Mouse (Mus musculus): ENCODE measurements at regions not wholly inside any gene's neighbourhood (a gene's known extent, or its start where the extent isn't known, plus 50 kb on each side); places are given as distances from the start of the nearest gene placed in this dataset.
"Not testable (repeated sequence)": the region's sequence is repeated elsewhere in the genome, so short reads cannot be mapped to it uniquely, and the experiment has no call there.

DNA sequence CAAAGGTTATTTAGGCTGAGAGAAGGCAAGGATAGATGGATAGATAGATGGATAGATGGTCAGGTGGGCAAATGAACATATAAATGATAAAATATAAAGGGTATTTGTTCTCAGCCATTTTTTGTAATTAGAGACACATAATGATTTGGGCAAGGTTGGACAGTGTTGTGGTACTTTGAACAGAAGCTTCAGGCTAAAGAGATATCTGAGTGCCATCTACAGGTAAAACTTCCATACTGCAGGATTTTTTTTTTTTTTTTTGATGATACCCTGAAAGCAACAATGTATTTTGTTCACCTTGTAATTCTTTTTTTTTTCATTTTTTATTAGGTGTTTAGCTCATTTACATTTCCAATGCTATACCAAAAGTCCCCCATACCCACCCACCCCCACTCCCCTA is 110.1 kb upstream of the Trabd2b start:
- DNase-seq (ENCODE audit: low spot score): no peak

DNA sequence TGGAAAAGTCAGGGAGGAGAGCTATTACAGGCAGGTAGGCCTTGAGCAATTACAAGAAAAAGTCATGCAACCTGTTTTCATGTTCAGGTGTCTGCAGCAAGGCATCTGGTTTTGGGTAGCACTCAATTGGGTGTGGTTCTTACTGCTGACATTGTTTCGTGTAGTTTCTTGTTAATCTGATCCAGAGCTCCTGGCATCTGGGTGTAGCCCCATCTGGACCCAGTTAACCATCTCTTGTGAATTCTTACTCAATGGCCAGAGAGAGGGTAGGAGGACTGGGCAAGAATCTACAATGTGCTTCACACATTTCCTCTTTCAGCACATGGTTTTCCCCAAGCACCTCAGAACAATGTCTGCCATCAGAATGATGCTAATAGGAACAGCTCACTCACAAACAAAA is 108.0 kb upstream of the Trabd2b start:
- DNase-seq (ENCODE audit: low spot score): not testable (repeated sequence)

DNA sequence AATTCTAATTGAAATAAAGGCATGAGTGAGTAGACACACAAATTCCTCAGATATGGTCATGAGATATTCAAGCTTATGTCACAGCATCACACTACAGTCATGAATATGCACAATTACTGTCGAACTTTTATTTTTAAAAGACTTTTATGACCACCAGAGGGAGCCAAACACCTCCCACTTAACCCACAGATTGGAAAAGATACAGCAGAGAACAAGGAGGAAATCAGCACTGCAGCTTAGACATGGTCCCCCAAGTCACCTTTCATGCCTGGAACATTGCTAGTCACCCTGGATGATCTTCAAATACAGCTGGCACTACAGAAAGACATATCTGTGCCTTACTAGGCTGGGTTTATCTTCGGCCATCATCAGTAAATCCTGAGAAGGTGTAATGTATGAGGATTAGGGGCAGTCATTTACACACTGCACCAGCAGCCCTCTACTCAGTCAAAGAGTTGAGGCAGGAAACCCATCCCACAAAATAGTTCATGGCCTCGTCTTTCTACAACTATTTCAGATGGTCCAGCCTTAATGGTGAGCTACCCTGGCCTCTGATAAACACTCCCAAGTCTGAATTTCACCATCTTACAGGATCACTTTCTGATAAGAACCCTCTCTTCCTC is 106.0 kb upstream of the Trabd2b start:
- peak; percentile 14 for DNase-seq (ENCODE audit: low spot score)

DNA sequence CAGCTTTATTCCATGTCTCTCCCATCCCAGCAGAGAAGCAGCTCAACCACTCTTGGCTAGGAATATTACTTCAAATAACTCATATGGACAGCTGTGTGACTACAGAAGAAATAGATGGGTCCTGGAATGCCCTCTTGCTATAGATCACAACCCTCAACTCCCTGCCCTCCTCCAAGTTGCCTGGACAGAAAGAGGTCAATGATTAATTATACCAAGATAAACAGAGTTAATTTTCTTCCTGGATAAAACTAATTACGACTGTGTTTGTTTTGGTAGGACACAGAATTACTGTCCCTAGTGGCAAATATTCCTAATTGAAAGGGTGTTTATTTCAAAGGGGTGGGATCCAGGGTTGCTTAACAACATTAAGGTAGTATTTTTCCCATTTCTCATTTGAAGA is 101.9 kb upstream of the Trabd2b start:
- no peak for DNase-seq (ENCODE audit: low spot score)

DNA sequence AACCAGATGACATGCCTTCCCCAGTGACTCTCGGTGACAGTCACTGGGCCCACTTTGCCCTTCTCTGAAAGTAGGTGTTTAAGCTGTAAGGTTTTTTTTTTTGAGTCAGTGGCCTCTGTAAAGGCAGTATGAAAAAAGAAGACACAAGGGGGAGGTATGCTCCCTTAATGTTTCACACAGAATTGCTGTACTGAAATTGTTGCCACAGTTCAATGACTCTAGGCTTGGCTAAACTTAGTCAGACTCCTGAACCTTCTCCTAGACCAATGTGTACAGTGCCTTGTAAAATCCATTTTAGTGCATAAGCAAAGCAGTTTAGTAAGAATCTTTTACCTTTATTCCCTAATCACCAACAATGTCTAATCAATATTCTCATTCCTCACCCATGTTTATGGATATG is 99.0 kb upstream of the Trabd2b start:
- DNase-seq (ENCODE audit: low spot score): no peak

DNA sequence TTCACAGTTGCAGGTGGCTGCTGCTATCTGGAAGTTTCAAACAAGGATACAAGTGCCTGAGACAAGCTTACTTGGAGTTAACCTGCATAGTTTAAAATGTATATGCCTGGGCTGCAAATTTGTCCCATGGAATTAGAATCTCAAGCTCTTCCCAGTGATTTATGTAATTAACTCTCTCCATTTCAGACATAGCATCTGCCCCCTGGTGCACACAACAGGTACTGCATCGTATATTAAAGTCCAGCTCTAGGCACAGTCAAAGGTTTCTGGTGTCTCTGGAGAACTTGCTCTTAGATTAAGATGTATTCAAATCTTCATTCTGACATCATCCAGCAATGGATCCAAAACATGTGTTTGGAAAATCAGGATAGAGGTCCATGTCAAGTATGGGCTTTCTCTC is 98.0 kb upstream of the Trabd2b start:
- DNase-seq (ENCODE audit: low spot score): peak; percentile 10

DNA sequence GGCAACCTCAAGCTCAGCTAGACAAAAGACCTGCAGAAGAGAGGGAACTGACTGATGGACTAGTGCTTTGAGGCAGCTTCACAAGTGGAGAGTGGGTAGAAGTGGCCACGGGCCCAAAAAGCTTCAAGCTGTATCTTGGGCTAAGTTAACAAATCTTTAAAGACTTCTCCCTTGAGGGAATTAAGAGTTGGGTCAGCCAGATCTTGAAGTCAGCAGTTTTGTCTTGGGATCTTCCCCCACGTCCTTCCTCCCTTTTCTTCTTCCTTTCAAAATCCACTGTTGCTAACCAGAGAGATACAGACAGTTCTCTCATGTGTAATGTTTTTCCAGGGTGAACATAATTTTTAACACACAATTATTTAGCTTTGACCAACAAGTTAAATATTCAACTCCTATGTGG is 91.5 kb upstream of the Trabd2b start:
- no peak for DNase-seq (ENCODE audit: low spot score)

DNA sequence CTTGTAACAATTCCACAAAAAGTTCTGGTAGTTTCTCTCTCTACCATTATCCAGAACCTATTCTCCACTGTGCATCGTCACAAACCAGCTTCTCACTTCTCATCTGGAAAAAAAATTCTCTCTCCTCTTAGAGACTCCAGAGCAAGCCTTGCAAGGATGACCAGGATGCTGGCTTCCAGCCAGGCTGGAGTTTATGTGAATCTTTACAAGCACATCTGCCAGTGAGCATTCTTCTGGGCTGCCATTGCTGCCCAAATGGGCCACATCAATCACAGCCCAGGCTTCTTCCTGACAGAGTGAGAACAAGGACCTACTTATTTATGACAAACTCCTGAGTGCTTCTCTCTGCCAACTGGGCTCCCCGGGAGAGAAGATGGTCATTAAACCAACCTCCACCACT is 91.0 kb upstream of the Trabd2b start:
- no peak for DNase-seq (ENCODE audit: low spot score)

DNA sequence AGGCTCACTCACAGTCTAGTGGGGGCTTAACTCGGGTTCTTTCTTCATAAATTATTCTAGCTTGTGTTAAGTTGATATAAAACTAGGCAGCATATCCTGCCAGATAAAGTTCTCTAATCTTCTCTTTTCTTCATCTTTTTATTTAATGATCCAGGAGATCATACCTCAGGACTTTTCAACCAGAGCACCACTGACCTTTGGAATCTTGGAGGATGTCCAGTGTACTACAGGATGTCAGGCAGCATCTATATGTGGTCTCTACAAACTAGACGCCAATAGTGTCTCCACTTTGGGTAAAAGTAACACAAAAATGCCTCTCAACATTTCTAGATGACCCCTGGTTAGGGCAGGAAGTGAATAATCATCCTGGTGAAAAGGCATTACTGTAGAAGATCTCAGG is 89.4 kb upstream of the Trabd2b start:
- DNase-seq (ENCODE audit: low spot score): no peak

DNA sequence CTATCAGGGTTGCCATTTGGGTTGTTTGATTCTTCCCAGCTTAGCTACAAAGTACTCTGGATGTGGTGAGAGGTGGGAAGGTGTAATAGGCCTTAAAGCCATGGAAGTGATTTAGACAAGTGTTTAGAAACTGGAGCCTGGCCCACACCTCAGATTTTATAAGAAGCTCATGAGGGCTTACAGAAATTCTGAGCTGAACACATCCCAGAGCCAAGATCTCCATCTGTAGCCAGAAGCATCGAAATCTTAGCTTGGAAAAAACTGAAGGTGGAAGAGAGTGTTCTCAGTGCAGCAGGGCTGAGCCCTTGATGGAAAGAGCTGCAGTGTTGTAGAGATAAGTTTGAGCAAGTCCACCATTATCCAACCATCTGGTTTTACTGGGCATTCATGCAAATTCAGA is 86.4 kb upstream of the Trabd2b start:
- no peak for DNase-seq (ENCODE audit: low spot score)

DNA sequence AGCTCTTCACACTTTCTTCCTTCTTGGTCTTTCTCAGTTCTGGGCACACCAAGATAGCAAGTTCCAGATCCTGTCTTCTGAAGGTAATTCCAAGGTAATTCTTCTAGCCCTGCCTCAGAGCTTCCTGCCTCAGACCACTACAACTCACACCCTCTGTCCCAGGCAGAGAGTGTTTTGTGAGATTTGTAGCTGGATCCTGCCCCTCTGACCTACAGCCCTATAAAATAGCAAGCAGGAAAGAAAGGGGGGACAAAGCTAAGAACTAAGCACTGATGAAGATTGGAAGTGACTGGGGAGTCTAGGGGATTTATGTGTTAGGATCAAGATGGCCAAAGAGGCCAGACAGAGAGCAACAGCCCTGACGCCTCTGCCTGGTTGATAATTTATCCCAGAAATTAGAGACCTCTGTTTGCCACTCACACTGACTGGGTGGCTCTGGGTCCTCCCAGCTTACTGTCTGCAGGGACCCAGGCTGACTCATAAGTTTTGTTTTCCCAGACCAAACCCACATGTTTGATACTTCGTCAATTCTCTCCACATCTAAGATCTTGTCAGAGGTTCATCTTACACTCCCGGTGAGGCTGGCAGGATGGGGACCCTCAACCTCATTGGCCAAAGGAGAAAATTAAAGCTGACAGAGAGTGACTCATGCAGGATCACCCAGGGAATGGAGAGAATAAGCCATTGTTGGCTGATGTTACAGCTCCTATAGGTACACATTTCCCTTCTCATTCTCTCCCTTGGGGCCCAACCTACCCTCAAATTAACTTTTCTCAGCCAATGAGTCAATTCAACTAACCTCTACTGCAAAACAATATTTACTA is 84.8 kb upstream of the Trabd2b start:
- DNase-seq (ENCODE audit: low spot score): no peak

DNA sequence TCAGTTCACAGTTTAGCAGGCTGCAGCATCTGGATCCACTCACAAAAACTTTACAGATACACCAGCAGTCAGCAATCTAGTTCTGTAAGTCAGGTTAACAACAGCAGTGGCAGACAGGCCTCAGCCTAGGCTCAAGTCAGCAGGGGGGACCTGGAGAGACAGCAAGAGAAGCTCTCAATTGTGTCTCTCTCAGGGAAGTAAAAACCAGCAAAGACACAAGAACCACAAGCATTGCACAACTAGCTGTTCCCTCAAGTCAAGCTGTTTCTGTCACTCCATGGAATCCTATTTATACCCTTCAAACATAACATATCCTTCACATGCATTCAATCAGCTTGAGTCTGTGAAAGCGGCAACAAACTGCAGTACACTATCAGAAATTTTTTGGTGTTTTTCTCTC is 76.5 kb upstream of the Trabd2b start:
- no peak for DNase-seq (ENCODE audit: low spot score)

DNA sequence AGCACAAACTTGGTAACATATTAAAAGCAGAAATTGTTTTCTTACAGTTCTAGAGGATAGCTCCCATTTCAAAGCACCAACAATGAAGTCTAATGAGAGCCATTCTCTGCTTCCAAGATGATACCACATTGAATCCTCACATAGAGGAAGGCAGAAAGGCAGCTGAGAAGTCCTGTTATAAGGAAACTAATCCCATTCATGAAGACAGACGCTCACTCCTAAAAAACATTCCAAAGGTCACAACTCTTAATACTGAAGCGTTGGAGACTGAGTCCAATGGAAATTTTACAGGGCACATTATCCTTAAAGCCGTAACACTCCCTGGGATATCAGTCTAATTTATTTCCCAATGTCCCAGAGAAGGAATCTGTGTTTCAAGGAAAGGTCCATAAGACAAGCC is 75.4 kb upstream of the Trabd2b start:
- no peak for DNase-seq (ENCODE audit: low spot score)

DNA sequence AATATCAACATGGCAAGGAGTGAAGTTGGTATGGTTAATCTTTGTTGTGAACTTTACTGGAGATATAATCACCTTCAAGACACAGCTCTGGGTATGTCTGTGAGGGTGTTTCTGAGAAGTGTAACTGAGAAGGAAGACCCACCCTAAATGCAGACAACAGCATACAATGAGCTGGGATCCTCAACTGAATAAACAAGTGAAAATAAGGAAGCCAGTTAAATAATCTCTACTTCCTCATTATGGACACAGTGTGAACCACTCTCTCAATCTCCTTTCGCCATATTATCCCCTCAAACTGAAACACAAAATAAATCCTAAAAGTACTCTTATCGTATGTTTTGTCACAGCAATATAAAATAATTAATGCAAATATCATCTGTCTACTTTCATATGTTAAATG is 71.7 kb upstream of the Trabd2b start:
- DNase-seq (ENCODE audit: low spot score): no peak

DNA sequence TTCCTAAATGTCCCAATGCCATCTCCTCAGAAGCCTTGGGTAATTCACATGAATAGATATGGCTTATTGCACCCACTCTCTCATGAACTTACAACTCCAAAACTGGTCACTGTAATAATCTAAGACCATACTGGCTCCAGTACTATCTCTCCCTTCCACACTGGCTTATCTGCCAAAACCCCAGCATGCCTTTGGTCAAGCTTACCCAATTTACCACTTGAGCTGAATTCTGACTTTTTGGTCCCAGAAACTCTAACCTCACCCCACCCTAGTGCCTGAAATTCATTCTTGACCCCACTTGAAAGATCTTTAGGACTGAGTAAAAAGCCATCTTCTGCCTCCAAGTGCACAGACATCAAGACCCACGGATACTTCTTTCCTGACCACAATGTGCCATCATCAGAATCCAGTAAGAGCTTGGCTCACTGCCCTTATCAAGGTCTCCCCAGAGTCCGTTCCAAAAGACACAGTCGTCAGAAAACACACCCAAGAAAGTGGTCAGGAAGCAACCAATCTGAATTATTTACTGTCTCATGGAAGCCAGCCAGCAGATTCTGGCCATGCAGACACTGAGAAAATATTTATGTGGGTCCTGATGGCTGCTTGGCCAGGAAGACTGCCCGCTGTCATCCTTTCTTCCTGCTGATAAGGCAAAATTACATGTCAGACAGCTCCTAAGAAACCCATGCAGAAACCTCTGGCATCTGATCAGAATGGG is 70.3 kb upstream of the Trabd2b start:
- DNase-seq (ENCODE audit: low spot score): no peak

DNA sequence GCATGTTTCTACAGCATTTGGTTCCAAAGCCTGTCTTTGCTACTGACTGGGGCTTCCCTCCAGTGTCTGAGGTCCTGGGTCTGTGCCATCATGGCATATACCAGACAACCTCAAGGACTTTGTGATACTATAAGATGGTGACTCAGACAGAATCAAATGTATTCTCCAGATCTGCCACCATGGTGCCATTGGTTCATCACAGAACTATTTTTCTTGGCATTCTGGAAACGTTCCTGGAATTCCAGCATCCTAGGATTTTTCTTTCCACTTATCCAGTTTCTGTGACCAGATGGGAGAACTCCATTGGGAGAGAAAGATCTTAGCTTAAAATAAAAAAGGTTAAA is 69.8 kb upstream of the Trabd2b start:
- no peak for DNase-seq (ENCODE audit: low spot score)

DNA sequence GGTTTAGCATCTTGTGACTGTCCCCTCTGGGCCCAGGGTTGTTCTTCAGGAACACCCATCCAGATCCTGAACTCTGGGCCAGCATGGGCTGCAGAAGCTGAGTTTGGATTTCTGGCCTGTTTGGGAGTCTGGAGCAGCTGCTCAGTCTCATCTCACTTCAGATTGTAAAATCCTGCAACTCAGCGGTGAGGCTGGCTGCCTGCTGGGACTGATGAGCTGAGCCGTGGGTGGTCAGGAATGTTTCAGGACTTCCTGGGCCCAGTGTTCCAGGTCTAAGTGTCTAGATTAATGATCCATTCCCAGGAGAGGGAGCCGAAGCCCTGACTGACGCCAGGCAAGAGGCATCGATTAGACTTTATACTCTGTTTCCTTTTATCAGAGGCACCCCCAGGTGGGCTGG is 66.7 kb upstream of the Trabd2b start:
- no peak for DNase-seq (ENCODE audit: low spot score)

DNA sequence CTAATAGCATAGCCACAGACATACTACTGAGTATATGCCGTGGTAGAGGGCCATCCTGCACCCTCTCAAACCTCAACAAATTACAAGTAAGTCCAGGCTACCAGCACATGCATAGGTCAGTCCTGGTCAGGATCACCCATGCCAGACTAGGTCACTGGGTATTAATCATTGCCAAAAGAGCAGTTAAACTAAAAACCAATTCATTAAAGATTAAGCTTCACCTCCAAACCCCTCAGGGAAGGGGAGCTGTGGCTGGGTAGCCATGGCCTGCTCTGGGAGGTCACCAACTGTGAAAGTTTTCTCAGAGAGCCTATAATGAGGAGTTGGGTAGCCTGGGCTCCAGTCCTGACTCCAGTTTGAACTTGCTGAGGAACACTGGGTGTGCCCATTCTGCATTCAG is 61.4 kb upstream of the Trabd2b start:
- no peak for DNase-seq (ENCODE audit: low spot score)

DNA sequence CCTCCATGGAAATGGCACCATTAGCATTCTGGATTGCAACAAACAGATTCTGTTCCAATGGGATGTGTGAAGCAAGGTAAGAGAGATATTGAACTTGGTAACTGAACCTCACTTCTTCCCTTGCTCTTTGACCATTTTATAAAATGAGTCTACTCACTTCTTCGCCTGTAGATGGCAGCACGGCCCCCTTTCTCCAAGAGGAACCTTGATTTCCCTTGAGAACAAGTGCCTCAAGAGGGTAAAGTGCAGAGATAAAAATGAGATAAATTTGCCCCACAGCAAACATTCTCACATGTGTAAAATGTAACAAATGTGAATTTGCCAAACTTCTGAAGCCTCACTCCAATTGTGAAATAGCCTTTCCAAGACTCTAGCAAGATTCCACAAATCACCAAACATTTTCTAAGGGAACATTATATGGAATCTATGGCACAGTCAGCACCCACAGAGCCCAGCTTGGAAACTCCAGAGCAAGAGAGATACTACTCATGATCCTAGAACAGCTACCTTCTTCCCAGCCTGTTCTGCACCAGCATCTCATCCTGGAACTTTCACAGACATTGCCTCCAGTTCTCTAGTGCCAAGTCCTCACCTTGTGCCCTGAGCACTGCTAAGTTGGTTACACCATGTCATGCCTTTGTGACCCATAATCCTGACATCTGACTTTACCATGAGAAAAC is 60.3 kb upstream of the Trabd2b start:
- peak; percentile 12 for DNase-seq (ENCODE audit: low spot score)

DNA sequence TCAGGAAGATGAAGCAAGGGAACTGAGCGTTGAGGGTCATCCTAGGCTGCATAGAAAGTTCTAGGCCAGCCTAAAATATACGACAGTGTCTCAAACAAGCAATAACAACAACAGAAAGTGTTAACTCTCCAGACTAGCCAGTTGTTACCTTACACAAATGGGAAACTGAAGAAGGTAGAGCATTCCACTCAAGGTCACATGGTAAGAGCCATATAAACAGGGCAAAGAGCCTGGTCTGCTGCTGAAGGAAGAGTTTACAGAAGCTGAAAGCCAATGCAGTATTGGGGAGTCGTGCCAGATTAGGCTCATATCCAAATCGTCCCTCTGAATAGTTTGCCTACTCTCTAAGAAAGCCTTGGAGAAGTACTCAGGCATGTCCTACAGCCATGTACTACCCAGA is 59.6 kb upstream of the Trabd2b start:
- DNase-seq (ENCODE audit: low spot score): no peak

DNA sequence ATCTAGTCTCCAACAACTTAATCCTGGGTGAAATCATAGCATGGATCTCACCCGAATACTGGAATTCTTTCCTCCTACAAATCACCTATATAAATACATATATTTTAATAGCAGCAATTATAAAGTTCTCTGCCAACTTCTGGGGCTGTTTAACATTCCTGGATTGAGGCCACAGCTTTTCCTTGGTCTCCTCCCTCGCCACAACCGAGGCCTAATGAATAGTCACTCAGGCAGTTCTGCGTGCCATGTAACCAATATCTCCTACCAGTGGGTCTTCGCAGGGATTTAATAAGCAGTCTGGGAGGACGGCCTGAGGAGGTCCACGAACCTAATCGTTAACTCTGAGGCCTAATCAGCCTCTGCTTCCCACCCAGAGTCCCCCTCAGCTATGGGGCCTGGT is 56.9 kb upstream of the Trabd2b start:
- DNase-seq (ENCODE audit: low spot score): no peak

DNA sequence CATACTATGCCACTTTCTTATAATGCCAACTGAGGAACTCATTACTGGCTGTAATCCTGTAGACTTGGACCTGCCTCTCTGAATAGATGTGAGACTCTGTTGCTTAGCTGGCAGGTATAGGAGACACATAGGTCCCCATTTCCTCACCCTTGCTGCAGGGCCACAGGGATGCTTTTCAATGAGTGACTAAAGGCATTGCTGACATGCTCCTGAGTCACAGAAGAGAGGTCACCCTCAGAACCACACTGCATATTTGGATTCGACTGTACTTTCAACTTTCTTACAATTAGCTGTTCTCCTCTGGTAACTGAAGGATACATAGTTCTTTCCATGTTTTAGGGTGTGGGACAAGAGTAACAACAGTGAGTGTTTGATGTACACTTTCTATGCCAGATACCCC is 55.2 kb upstream of the Trabd2b start:
- no peak for DNase-seq (ENCODE audit: low spot score)

All from thymus, postnatal 0 days (tissue).